Mouse (Mus musculus): ENCODE measurements around the gene Ccdc6.

DNA sequence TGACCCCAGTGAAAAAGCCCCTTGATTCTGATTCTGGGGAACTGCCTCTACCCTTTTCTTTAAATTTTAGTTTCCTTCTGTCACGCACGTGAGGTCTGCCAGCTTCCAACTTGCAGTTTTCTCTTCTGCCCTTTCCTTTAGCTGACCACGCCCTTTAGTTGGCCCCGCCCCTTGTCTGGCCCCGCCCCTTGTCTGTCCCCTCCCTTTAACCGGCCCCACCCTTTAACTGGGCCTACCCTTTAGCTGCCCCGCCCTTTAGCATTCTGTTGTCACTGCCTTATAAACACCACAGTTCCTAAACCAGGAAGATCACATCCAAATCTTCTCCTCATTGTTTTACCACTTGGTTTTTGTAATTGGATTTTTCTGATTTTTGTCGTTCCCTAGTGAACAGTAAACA is 41.2 kb downstream of the Ccdc6 start:
- TF ChIP-seq GATA1 (IDR thresholded peaks at IDR 0.05; ENCODE audit: borderline replicate concordance, low read length) (no peak), FLI1 (IDR thresholded peaks at IDR 0.05; ENCODE audit: low read length) (no peak)
